Mouse (Mus musculus) frontal cortex, adult (tissue): ENCODE measurements around the gene Drd4.
"Not testable (repeated sequence)": the region's sequence is repeated elsewhere in the genome, so short reads cannot be mapped to it uniquely, and the experiment has no call there.

ENCODE experiments used
- ATAC-seq: cut with Nextera tagmentation; 2 replicates; pipeline ENCODE4 v1.9.2; 2017; ENCODE audit warnings: mild to moderate bottlenecking, moderate library complexity, mixed read lengths; ENCODE audit not compliant: low TSS enrichment

The Drd4 gene

GRCm38 (mm10) chr7:141291921-141292582 lies at the start of gene Drd4:
Drd4 (plus strand) TSS chr7:141292006.
- peak; percentile 72; the same call in 1 of the 2 replicates for ATAC-seq

GRCm38 (mm10) chr7:141250486-141250885 lies 41.3 kb upstream of the Drd4 start:
- not testable (repeated sequence) for ATAC-seq

DNA sequence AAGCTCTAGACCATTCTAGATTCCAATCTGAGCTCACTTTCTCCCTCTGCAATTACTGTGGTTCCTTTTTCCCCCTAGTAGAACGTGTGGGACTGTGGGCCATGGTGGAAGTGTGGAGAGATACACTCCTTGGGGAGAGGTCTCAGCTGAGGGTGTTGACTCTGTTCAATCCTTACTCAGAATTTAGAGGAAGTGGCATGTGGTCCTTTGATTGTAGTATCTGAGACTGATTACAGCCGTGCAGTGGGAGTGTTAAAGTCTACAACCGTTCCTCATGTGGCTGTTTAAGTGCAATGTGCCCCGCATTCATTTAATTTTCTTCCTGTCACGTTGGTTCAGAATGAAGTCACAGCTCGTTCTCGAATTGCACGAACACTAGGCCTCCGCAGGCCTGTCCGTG lies 35.6 kb upstream of the Drd4 start:
- ATAC-seq, result no peak

- ATAC-seq, result no peak
These were observed 30.3 kb upstream of the Drd4 start for GRCm38 (mm10) chr7:141261480-141261879.

DNA sequence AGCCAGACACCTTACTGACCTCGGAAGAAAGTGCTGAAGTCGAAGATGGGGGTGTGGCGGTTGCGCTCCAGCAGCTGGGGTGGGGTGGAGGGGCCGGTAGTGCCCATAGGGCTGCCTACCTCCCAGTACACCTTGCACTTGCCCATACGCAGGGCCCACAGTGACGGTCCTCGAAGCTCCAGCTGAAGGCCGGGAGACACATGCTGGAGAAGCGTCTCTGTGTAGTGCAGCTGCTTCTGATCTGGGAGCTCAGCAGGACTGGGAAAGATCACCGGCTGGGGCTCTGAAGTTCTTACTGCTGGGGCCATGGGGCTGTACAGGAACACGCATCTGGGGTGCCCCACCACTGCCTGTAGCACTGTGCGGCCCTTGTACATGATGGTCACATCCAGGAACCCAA lies 28.2 kb upstream of the Drd4 start:
- ATAC-seq, result no peak

DNA sequence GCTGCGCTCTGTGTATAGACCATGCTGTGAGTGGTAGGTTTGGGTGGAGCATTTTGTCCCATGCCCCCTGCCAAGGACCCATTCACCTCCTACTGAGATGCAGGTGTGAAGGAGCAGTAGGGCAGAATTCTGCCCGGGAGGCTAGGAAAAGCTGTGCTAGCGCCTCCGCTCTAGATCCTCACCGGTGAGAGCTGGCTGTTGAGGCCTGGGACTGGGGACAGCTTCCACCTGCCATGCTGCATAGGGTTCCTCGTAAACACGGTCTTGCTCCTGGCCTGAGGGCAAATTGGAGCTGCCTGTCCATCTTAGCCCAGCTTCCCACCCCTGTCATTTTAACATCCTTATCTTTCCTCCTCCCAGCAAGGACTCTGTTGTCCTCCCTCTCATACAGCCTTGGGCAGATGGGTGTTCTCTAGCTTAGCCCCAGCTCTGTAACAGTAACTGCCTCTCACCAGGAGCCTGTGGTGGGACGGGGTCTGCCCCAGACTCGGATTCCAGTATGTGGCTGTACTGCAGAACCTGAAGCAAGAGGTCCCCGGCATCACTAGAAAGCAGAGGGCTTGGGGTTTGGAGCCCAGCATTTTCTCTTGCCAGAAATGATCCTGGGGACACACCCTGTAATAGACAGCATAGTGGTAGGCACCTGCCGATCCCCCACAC lies 27.6 kb upstream of the Drd4 start:
- ATAC-seq, result no peak

DNA sequence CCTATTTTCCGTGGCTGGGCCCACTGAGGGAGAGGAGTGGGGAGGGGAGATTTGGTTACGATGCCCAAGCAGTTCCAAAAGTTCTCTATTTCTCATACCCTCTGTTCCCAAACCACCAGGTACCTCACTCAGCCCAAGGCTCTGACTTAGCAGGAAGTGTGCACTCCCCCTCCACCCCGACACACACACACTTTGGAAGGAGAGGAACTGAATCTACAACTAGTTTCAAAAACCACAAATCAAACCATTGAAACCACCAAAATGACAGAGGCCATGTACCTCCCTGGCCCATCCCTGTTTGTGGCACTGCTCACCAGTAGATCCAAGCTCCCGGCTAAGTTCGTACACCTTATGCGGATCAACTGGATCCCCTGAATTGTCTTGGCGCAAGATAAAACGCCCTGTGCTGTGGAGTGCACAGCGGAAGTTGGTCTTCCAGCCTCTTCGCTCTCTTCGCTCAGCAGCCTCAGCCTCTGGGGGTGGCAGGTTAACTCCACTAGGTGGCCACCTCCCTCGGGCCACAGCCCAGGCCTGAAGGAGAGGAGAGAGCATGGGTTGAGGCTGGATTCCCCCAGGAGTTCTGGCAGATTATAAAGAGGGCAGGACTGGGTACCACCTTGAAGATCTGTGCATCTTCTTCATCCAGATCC lies 26.9 kb upstream of the Drd4 start:
- 0 out of 2 replicates have a peak, but pooled peaks have one; percentile 16 for ATAC-seq

GRCm38 (mm10) chr7:141265411-141265738 lies 26.4 kb upstream of the Drd4 start:
- ATAC-seq, result 0 out of 2 replicates have a peak, but pooled peaks have one; percentile 6

GRCm38 (mm10) chr7:141265739-141266561 lies 25.9 kb upstream of the Drd4 start, which contains the start of gene Irf7:
Irf7 (minus strand) TSS chr7:141266481.
- ATAC-seq, result peak; percentile 48; the same call in 1 of the 2 replicates

DNA sequence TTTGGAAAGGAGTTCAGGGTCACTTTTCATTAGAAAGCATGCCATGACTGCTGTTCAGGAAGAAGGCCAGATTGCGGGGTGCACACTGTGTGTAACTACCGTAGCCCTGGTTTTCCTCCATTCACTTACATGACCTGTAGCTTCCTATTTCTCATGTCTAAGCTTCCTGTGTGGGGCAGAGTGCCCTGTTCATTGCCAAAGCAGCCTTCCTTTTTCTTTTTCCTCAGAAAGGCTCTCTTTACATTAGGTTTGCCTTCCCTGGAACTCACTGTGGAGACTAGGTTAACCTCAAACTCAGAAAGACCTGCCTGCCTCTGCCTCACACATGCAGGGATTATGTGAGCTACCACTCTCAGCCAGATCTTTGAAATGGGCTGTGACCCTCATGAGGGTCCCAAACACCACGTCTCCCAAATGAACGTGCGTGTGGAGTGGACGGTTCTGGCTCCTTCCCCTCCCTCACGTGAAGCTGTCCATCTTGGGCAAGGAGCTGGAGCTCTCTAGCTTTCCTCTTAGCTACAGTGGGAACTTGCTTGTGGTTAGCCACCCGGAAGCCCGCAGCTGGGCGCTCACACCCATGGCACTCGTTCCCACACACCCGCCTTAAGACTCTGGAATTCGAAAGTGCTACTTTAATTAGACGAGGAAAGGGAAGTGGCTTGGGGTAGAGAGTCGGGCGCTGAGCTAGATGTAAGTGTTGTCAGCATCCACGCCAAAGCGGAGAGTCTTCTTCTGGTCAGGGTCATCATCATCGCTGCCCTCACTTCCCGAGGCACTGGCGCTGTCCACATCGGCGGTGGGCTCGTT lies 23.1 kb upstream of the Drd4 start:
- no peak for ATAC-seq

- ATAC-seq, result no peak
These were observed 22.6 kb upstream of the Drd4 start for GRCm38 (mm10) chr7:141269273-141269545.

DNA sequence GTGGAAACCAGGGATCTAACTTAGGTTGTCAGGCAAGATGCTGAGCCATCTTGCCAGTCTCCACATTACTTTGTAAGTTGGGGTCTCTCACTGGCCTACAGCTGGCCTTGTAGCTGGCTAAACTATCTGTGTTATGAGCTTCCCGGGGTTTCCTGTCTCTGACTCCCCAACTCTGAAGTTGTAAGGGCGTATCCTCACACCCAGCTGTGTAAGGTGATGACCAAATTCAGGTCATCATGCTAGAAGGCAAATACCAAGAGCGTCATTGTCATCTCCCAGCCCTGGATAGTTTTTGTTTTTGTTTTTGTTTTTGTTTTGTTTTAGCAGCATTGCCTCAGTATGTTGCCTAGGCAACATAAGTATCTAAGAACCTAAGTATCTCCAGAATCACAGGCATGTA lies 21.2 kb upstream of the Drd4 start:
- no peak for ATAC-seq

- ATAC-seq, result no peak
These were observed 16.4 kb upstream of the Drd4 start for GRCm38 (mm10) chr7:141275356-141275755.

GRCm38 (mm10) chr7:141276546-141276945 lies 15.3 kb upstream of the Drd4 start, which contains the start of gene Cdhr5:
Cdhr5 (minus strand) TSS chr7:141276786.
- ATAC-seq, result no peak

DNA sequence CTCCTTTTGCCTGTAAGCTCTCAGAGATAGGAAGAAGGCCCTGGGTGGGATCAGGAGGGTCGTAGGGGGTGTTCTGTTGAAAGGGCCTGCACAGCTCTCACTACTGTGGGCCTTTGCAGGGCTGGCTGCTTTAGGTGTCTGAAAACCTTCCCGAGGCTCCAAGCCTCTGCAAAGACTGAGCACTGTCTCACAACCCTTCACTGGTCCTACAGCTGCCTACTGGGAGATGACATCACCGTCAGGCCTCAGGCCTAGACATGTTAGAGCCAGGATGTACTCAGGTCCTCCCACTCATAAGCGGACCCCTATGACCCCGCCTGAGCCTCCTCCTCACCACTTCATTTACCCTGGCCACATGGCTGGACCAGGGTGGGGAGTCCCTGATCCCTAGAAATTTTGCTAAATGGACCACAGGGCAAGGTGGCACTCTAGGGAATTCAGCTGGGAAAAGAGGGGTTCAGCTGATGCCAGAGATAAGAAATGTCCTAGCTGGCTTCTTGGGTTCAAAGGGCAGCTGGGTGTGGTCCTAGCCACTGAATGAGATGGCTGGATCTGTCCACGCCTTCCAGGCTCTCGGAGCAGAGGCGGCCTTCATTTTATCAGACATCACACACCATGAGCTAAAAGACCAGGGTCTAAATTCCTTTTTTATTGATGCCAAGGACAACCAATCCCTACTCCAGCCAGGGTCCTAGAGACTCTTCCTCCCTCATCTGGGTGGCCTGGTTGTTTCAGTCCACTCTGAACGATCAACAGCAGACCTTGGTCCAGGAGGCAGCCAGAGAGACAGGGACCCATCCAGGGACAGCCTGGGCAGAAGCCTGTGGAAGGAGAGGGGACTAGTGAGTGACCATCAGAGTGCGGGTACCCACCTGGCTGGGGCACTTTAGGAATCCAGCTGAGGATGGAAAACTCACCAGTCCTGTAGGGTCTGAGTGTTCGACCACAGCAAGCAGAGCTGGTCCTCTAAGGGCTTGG lies 13.8 kb upstream of the Drd4 start:
- no peak for ATAC-seq

GRCm38 (mm10) chr7:141278766-141279590 lies 12.8 kb upstream of the Drd4 start, which contains the start of gene Sct:
Sct (minus strand) TSS chr7:141279133.
- peak; percentile 41; the same call in 1 of the 2 replicates for ATAC-seq

DNA sequence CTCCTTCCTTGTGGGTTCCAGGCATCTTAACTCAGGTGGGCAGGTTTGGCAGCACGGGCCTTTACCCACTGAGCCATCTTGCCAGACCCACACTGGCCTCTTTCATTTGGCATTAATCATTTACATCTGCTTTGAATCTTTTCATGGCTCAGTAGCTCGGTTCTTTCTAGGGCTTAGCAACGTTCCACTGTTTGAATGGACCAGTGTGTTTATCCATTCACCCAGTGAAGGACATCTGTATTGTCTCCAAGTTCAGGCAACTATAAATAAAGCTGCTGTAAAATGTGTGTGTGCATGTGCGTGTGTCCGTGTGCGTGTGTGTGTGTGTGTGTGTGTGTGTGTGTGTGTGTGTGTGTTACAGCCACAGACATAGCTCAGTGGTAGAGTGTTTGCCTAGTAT lies 10.4 kb upstream of the Drd4 start:
- no peak for ATAC-seq

DNA sequence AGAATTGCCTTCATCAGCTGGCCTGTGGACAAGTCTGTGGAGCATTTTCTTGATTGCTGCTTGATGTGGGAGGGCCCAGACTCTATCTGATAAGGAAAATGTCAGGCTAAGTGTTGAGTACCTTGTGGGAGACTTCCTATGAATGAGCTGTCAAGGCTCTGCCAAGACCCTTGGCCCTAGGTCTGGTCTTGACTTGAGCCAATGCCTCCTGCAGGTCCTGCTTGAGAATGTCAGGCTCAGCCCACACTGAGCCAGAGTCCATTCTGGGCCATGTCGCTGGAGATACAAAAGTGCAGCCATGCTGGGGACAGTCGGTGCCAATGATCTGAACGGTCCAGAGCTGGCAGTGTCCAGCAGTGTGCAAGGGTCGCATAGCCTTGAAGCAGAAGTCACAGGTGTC lies 9.1 kb upstream of the Drd4 start:
- no peak for ATAC-seq

GRCm38 (mm10) chr7:141288042-141288441 lies 3.8 kb upstream of the Drd4 start:
- ATAC-seq, result no peak
